Mouse (Mus musculus) kidney, postnatal 0 days (tissue): Measurements from ENCODE around the gene Hunk. TPM values are rescaled to one million over a fixed set of nuclear protein-coding genes. Genes with fewer than 3 reads are reported as not detected.
A peak's percentile ranks its signal among the peaks of the same experiment; 100 is the strongest.

Source experiments
- ATAC-seq: fragments of 200-750 bp; cut with Nextera tagmentation; replicated peaks from 2 replicates; pipeline ENCODE4 v1.8.0; 2017; ENCODE audit warnings: low read depth, moderate number of reproducible peaks, moderate TSS enrichment, moderate library complexity; ENCODE audit not compliant: low FRiP score
- DNase-seq: peaks from one replicate; pipeline ENCODE4 v3.0.0-alpha.2; 2016; ENCODE audit warnings: low spot score
- H3K27ac ChIP-seq: fragments of 300-500 bp; sonication (generic); 2 replicates; pipeline ENCODE4 v1.5.1; 2014; ENCODE audit warnings: mild to moderate bottlenecking
- H3K27me3 ChIP-seq: fragments of 300-500 bp; sonication (generic); 2 replicates; pipeline ENCODE4 v1.6.1; 2014; ENCODE audit warnings: low read length, mixed read lengths; ENCODE audit not compliant: insufficient read depth
- H3K36me3 ChIP-seq: fragments of 300-500 bp; sonication (generic); 2 replicates; pipeline ENCODE4 v1.6.1; 2014; ENCODE audit warnings: low read length, mixed read lengths; ENCODE audit not compliant: insufficient read depth
- H3K4me1 ChIP-seq: fragments of 300-500 bp; sonication (generic); replicated peaks from 2 replicates; pipeline ENCODE4 v1.6.1; 2014; ENCODE audit warnings: antibody characterized with exemption, low read length, mixed read lengths; ENCODE audit not compliant: insufficient read depth
- H3K4me2 ChIP-seq: fragments of 300-500 bp; sonication (generic); 2 replicates; pipeline ENCODE4 v1.6.1; 2014; ENCODE audit warnings: mild to moderate bottlenecking, low read length, moderate library complexity, mixed read lengths
- H3K4me3 ChIP-seq: fragments of 300-500 bp; sonication (generic); replicated peaks from 2 replicates; pipeline ENCODE4 v1.5.1; 2014; ENCODE audit warnings: low read depth, low read length
- H3K9ac ChIP-seq: fragments of 300-500 bp; sonication (generic); 2 replicates; pipeline ENCODE4 v1.6.1; 2014; ENCODE audit warnings: low read depth, low read length
- H3K9me3 ChIP-seq: fragments of 300-500 bp; sonication (generic); replicated peaks from 2 replicates; pipeline ENCODE4 v1.6.1; 2016; ENCODE audit warnings: low read length, inconsistent platforms, mixed read lengths
- CTCF ChIP-seq: IDR thresholded peaks from 2 replicates; pipeline ENCODE4 v1.5.1; 2016; ENCODE audit warnings: antibody characterized with exemption, low read depth, mild to moderate bottlenecking, moderate library complexity
- WGBS: fragments of 180-500 bp; shearing (Covaris S2); extraction: QIAGEN DNeasy Blood & Tissue Kit; methylation state at CpG from one replicate; pipeline ENCODE4 v1.1.7; 2014; 5-methylcytosine and 5-hydroxymethylcytosine counted together
- polyA plus RNA-seq: library from polyadenylated mRNA; unstranded; fragments of >200 nt; fragmentation: Nextera tagmentation; extraction: Ambion mirVana; gene quantifications from 2 replicates; pipeline ENCODE4 v1.2.1, GENCODE M21; 2015

The Hunk gene
- polyA plus RNA-seq, 1 experiment from 2014 or later, result 6.9 TPM

- peak; percentile 47 for ATAC-seq
- peak; percentile 57 for DNase-seq
- H3K36me3 ChIP-seq, result 0 out of 2 replicates have a peak, but pooled peaks cover 9% of the 10 kb centered on the region
- no peak for TF ChIP-seq CTCF
- H3K4me3 ChIP-seq, result no peak overlapping the region
- no peak overlapping the region for H3K27ac ChIP-seq
- H3K9ac ChIP-seq, result no peak overlapping the region
- WGBS, result 46% methylated on average over 5 of the region's 5 CpGs
- 0 out of 2 replicates have a peak, but pooled peaks cover 8% of the 10 kb centered on the region for H3K4me1 ChIP-seq
- no peak overlapping the region for H3K4me2 ChIP-seq
- H3K9me3 ChIP-seq, result no peaks in the 10 kb centered on the region
- no peaks in the 10 kb centered on the region for H3K27me3 ChIP-seq
Observed at GRCm38 (mm10) chr16:90437276-90437675, 51.5 kb downstream of the Hunk start.

GRCm38 (mm10) chr16:90439493-90439892 lies 53.7 kb downstream of the Hunk start:
- Histone ChIP-seq H3K4me2 (no peak overlapping the region), H3K4me1 (0 out of 2 replicates have a peak, but pooled peaks cover 8% of the 10 kb centered on the region), H3K27ac (no peak overlapping the region), H3K9ac (no peak overlapping the region), H3K36me3 (no peaks in the 10 kb centered on the region), H3K4me3 (no peak overlapping the region), H3K9me3 (no peaks in the 10 kb centered on the region), H3K27me3 (no peaks in the 10 kb centered on the region)
- DNase-seq, result no peak
- no peak for ATAC-seq
- no peak for TF ChIP-seq CTCF
- 69% methylated on average over 6 of the region's 6 CpGs for WGBS

GRCm38 (mm10) chr16:90440654-90441053 lies 54.8 kb downstream of the Hunk start:
- Histone ChIP-seq H3K4me2 (no peak overlapping the region), H3K27me3 (no peaks in the 10 kb centered on the region), H3K27ac (no peak overlapping the region), H3K4me1 (0 out of 2 replicates have a peak, but pooled peaks cover 4% of the 10 kb centered on the region), H3K36me3 (no peaks in the 10 kb centered on the region), H3K9ac (no peak overlapping the region), H3K9me3 (no peaks in the 10 kb centered on the region), H3K4me3 (no peak overlapping the region)
- WGBS, result 85% methylated on average over 10 of the region's 10 CpGs
- DNase-seq, result no peak
- no peak for TF ChIP-seq CTCF
- ATAC-seq, result no peak

GRCm38 (mm10) chr16:90442991-90443390 lies 57.2 kb downstream of the Hunk start:
- no peak overlapping the region for H3K4me2 ChIP-seq
- H3K9me3 ChIP-seq, result no peaks in the 10 kb centered on the region
- DNase-seq (no peak), ATAC-seq (no peak)
- H3K4me1 ChIP-seq, result no peaks in the 10 kb centered on the region
- H3K4me3 ChIP-seq, result no peak overlapping the region
- no peaks in the 10 kb centered on the region for H3K27me3 ChIP-seq
- TF ChIP-seq CTCF, result no peak
- no peak overlapping the region for H3K9ac ChIP-seq
- no peak overlapping the region for H3K27ac ChIP-seq
- WGBS, result 56% methylated on average over 6 of the region's 6 CpGs
- H3K36me3 ChIP-seq, result no peaks in the 10 kb centered on the region

GRCm38 (mm10) chr16:90453197-90453596 lies 67.4 kb downstream of the Hunk start:
- Histone ChIP-seq H3K4me1 (peaks cover 17% of the 10 kb centered on the region), H3K36me3 (peaks cover 16% of the 10 kb centered on the region; the same call in 1 of the 2 replicates), H3K9me3 (no peaks in the 10 kb centered on the region), H3K9ac (no peak overlapping the region), H3K27ac (peak overlapping the region; percentile 83), H3K4me2 (peak overlapping the region; percentile 10; the same call in 1 of the 2 replicates), H3K27me3 (no peaks in the 10 kb centered on the region), H3K4me3 (no peak overlapping the region)
- WGBS, result 28% methylated on average over 11 of the region's 11 CpGs
- ATAC-seq, result no peak
- peak; percentile 92 for DNase-seq
- TF ChIP-seq CTCF, result no peak

GRCm38 (mm10) chr16:90456495-90457125 lies 70.8 kb downstream of the Hunk start:
- no peak for TF ChIP-seq CTCF
- Histone ChIP-seq H3K9ac (no peak overlapping the region), H3K4me1 (peaks cover 18% of the 10 kb centered on the region), H3K4me2 (no peak overlapping the region), H3K9me3 (no peaks in the 10 kb centered on the region), H3K4me3 (no peak overlapping the region), H3K27me3 (no peaks in the 10 kb centered on the region), H3K36me3 (peaks cover 16% of the 10 kb centered on the region; the same call in 1 of the 2 replicates), H3K27ac (no peak overlapping the region)
- DNase-seq, result peak; percentile 38
- 71% methylated on average over 7 of the region's 7 CpGs for WGBS
- no peak for ATAC-seq
